Mouse (Mus musculus): Measurements from ENCODE around the gene Lhx2.

DNA sequence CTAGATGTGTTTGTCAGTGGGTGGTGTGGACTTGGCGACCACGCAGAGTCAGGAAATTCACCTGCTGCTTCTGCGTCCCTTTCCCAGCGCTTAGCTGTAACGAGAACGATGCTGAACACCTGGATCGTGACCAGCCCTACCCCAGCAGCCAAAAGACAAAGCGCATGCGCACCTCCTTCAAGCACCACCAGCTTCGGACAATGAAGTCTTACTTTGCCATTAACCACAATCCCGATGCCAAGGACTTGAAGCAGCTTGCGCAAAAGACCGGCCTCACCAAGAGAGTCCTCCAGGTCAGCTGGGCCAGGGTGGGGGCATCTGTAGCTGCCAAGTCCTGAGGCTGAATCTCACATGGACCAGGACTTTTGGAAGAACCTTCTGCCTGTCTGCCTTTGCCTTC is 20.7 kb downstream of the Lhx2 start:
- TF ChIP-seq EP300 (IDR thresholded peaks at IDR 0.05; ENCODE audit: insufficient read depth, low read depth, low read length): no peak
- TF ChIP-seq CTCF (IDR thresholded peaks at IDR 0.05; ENCODE audit: low read depth, low read length): no peak
